Mouse (Mus musculus): ENCODE measurements around the gene Zfyve28.

The Zfyve28 gene

GRCm38 (mm10) chr5:34252307-34252966 is 35.8 kb downstream of the Zfyve28 start:
- no peak for DNase-seq (ENCODE audit: low spot score in 2 of 2)

GRCm38 (mm10) chr5:34251794-34252193 is 36.5 kb downstream of the Zfyve28 start:
- no peak for DNase-seq (ENCODE audit: low spot score in 2 of 2)

- no peak for DNase-seq (ENCODE audit: low spot score in 2 of 2)
Observed at GRCm38 (mm10) chr5:34250090-34250489, 38.2 kb downstream of the Zfyve28 start.

- no peak for DNase-seq (ENCODE audit: low spot score in 2 of 2)
Observed at GRCm38 (mm10) chr5:34249132-34249531, 39.1 kb downstream of the Zfyve28 start.

- DNase-seq (ENCODE audit: low spot score in 2 of 2): no peak
Observed at GRCm38 (mm10) chr5:34246443-34246842, 41.8 kb downstream of the Zfyve28 start.

GRCm38 (mm10) chr5:34243062-34243461 is 45.2 kb downstream of the Zfyve28 start:
- DNase-seq (ENCODE audit: low spot score in 2 of 2): no peak

- peak; percentile 83 to 87 for DNase-seq (ENCODE audit: low spot score in 2 of 2)
Observed at GRCm38 (mm10) chr5:34242224-34242963, 45.9 kb downstream of the Zfyve28 start.

GRCm38 (mm10) chr5:34238444-34238843 is 49.8 kb downstream of the Zfyve28 start:
- no peak for DNase-seq (ENCODE audit: low spot score in 2 of 2)

- DNase-seq (ENCODE audit: low spot score in 2 of 2): no peak
Observed at GRCm38 (mm10) chr5:34235898-34236420, 52.3 kb downstream of the Zfyve28 start.

- DNase-seq (ENCODE audit: low spot score in 2 of 2): no peak
Observed at GRCm38 (mm10) chr5:34235056-34235455, 53.2 kb downstream of the Zfyve28 start.

- no peak for DNase-seq (ENCODE audit: low spot score in 2 of 2)
Observed at GRCm38 (mm10) chr5:34233221-34233515, 55.1 kb downstream of the Zfyve28 start.

GRCm38 (mm10) chr5:34232481-34233220 is 55.6 kb downstream of the Zfyve28 start:
- DNase-seq (ENCODE audit: low spot score in 2 of 2): no peak

GRCm38 (mm10) chr5:34231901-34232300 is 56.3 kb downstream of the Zfyve28 start:
- DNase-seq (ENCODE audit: low spot score in 2 of 2): no peak

GRCm38 (mm10) chr5:34230599-34231485 is 57.4 kb downstream of the Zfyve28 start:
- DNase-seq (ENCODE audit: low spot score in 2 of 2): no peak

- no peak for DNase-seq (ENCODE audit: low spot score in 2 of 2)
Observed at GRCm38 (mm10) chr5:34229503-34229902, 58.7 kb downstream of the Zfyve28 start.

- no peak for DNase-seq (ENCODE audit: low spot score in 2 of 2)
Observed at GRCm38 (mm10) chr5:34225516-34225915, 62.7 kb downstream of the Zfyve28 start.

- DNase-seq (ENCODE audit: low spot score in 2 of 2): no peak
Observed at GRCm38 (mm10) chr5:34224515-34224914, 63.7 kb downstream of the Zfyve28 start.

- DNase-seq (ENCODE audit: low spot score in 2 of 2): no peak
Observed at GRCm38 (mm10) chr5:34220001-34220400, 68.2 kb downstream of the Zfyve28 start.

GRCm38 (mm10) chr5:34218672-34219071 is 69.6 kb downstream of the Zfyve28 start:
- DNase-seq (ENCODE audit: low spot score in 2 of 2): no peak

GRCm38 (mm10) chr5:34217756-34218155 is 70.5 kb downstream of the Zfyve28 start:
- no peak for DNase-seq (ENCODE audit: low spot score in 2 of 2)

GRCm38 (mm10) chr5:34216025-34216424 is 72.2 kb downstream of the Zfyve28 start:
- no peak for DNase-seq (ENCODE audit: low spot score in 2 of 2)

GRCm38 (mm10) chr5:34213659-34214058 is 74.6 kb downstream of the Zfyve28 start:
- no peak for DNase-seq (ENCODE audit: low spot score in 2 of 2)

All from left cerebral cortex, adult 9 months (tissue).